Mouse (Mus musculus) midbrain, embryonic 14.5 days (tissue): Measurements from ENCODE around the gene Galnt18. TPM values are rescaled to one million over a fixed set of nuclear protein-coding genes. Genes with fewer than 3 reads are reported as not detected.

Experiments used
- ATAC-seq: fragments of 200-750 bp; cut with Nextera tagmentation; 2 replicates; pipeline ENCODE4 v1.8.0; 2017; ENCODE audit warnings: moderate number of reproducible peaks, moderate library complexity; ENCODE audit not compliant: low FRiP score, low TSS enrichment
- DNase-seq: peaks from one replicate; pipeline ENCODE4 v3.0.0-alpha.2; 2015
- H3K27ac ChIP-seq: fragments of 300-500 bp; sonication (generic); replicated peaks from 2 replicates; pipeline ENCODE4 v1.5.1; 2014; ENCODE audit warnings: mild to moderate bottlenecking, low read depth, low read length, moderate library complexity
- H3K27me3 ChIP-seq: fragments of 300-500 bp; sonication (generic); 2 replicates; pipeline ENCODE4 v1.6.1; 2014; ENCODE audit warnings: low read length, control low read depth, mixed read lengths; ENCODE audit not compliant: control insufficient read depth, insufficient read depth
- H3K36me3 ChIP-seq: fragments of 300-500 bp; sonication (generic); 2 replicates; pipeline ENCODE4 v1.6.1; 2014; ENCODE audit warnings: low read length, control low read depth; ENCODE audit not compliant: control insufficient read depth, insufficient read depth
- H3K4me1 ChIP-seq: fragments of 300-500 bp; sonication (generic); 2 replicates; pipeline ENCODE4 v1.6.1; 2014; ENCODE audit warnings: mild to moderate bottlenecking, antibody characterized with exemption, low read length, control low read depth; ENCODE audit not compliant: control insufficient read depth, insufficient read depth
- H3K4me2 ChIP-seq: fragments of 300-500 bp; sonication (generic); 2 replicates; pipeline ENCODE4 v1.6.1; 2014; ENCODE audit warnings: mild to moderate bottlenecking, low read length, moderate library complexity
- H3K4me3 ChIP-seq: fragments of 300-500 bp; sonication (generic); replicated peaks from 2 replicates; pipeline ENCODE4 v1.5.1; 2014; ENCODE audit warnings: low read depth, low read length
- H3K9ac ChIP-seq: fragments of 300-500 bp; sonication (generic); replicated peaks from 2 replicates; pipeline ENCODE4 v1.6.1; 2014; ENCODE audit warnings: mild to moderate bottlenecking, low read length, moderate library complexity
- H3K9me3 ChIP-seq: fragments of 300-500 bp; sonication (generic); 2 replicates; pipeline ENCODE4 v1.6.1; 2016; ENCODE audit warnings: low read length, control low read depth, mixed read lengths; ENCODE audit not compliant: control insufficient read depth
- WGBS: fragments of 180-500 bp; shearing (Covaris S2); extraction: QIAGEN DNeasy Blood & Tissue Kit; methylation state at CpG from one replicate; pipeline ENCODE4 v1.1.7; 2014; 5-methylcytosine and 5-hydroxymethylcytosine counted together
- polyA plus RNA-seq: library from polyadenylated mRNA; unstranded; fragments of >200 nt; fragmentation: Nextera tagmentation; extraction: Ambion mirVana; gene quantifications from 2 replicates; pipeline ENCODE4 v1.2.1, GENCODE M21; 2014

The Galnt18 gene
- polyA plus RNA-seq, 1 experiment from 2014 or later: 11.9 TPM

- H3K4me3 ChIP-seq: peak overlapping the region; percentile 51
- WGBS: 15% methylated on average over 27 of the region's 27 CpGs
- H3K9me3 ChIP-seq: no peaks in the 10 kb centered on the region
- DNase-seq (peak; percentile 59), ATAC-seq (peak; percentile 21; the same call in 1 of the 2 replicates)
- H3K27ac ChIP-seq: no peak overlapping the region
- 0 out of 2 replicates have a peak, but pooled peaks cover 11% of the 10 kb centered on the region for H3K4me1 ChIP-seq
- H3K4me2 ChIP-seq: peak overlapping the region; percentile 98
- H3K27me3 ChIP-seq: no peaks in the 10 kb centered on the region
- no peaks in the 10 kb centered on the region for H3K36me3 ChIP-seq
- peak overlapping the region; percentile 49 for H3K9ac ChIP-seq
Observed at GRCm38 (mm10) chr7:111778789-111779503, 831 bp downstream of the Galnt18 start.

- no peaks in the 10 kb centered on the region for H3K27me3 ChIP-seq
- H3K4me3 ChIP-seq: peak overlapping the region; percentile 51
- peak overlapping the region; percentile 98 for H3K4me2 ChIP-seq
- H3K9me3 ChIP-seq: no peaks in the 10 kb centered on the region
- 0 out of 2 replicates have a peak, but pooled peaks cover 11% of the 10 kb centered on the region for H3K4me1 ChIP-seq
- H3K9ac ChIP-seq: 0 out of 2 replicates have a peak overlapping the region, but pooled peaks have one; percentile 21
- H3K27ac ChIP-seq: no peak overlapping the region
- H3K36me3 ChIP-seq: no peaks in the 10 kb centered on the region
- ATAC-seq (no peak), DNase-seq (no peak)
- 82% methylated on average over 7 of the region's 7 CpGs for WGBS
Observed at GRCm38 (mm10) chr7:111778212-111778611, 1.6 kb downstream of the Galnt18 start.

- 85% methylated on average over 2 of the region's 2 CpGs for WGBS
- peak overlapping the region; percentile 98 for H3K4me2 ChIP-seq
- no peak overlapping the region for H3K4me3 ChIP-seq
Observed at GRCm38 (mm10) chr7:111777186-111777585, 2.6 kb downstream of the Galnt18 start.

GRCm38 (mm10) chr7:111776160-111776559 is 3.6 kb downstream of the Galnt18 start:
- Histone ChIP-seq H3K4me3 (no peak overlapping the region), H3K4me1 (0 out of 2 replicates have a peak, but pooled peaks cover 11% of the 10 kb centered on the region), H3K4me2 (peak overlapping the region; percentile 19; the same call in 1 of the 2 replicates), H3K9me3 (no peaks in the 10 kb centered on the region), H3K9ac (no peak overlapping the region), H3K36me3 (no peaks in the 10 kb centered on the region), H3K27me3 (no peaks in the 10 kb centered on the region), H3K27ac (no peak overlapping the region)
- 72% methylated on average over 7 of the region's 7 CpGs for WGBS
- no peak for ATAC-seq
- DNase-seq: no peak

More at GRCm38 (mm10) chr7:111777186-111777585, 2.6 kb downstream of the Galnt18 start:
- ATAC-seq: no peak
- H3K36me3 ChIP-seq: no peaks in the 10 kb centered on the region
- no peak overlapping the region for H3K27ac ChIP-seq
- H3K4me1 ChIP-seq: 0 out of 2 replicates have a peak, but pooled peaks cover 11% of the 10 kb centered on the region
- no peak for DNase-seq
- no peak overlapping the region for H3K9ac ChIP-seq
- no peaks in the 10 kb centered on the region for H3K9me3 ChIP-seq
- H3K27me3 ChIP-seq: no peaks in the 10 kb centered on the region

- 83% methylated on average over 2 of the region's 2 CpGs for WGBS
Observed at GRCm38 (mm10) chr7:111772398-111772797, 7.4 kb downstream of the Galnt18 start.

GRCm38 (mm10) chr7:111771251-111771801 is 8.5 kb downstream of the Galnt18 start:
- no peak for ATAC-seq
- 68% methylated on average over 8 of the region's 8 CpGs for WGBS
- Histone ChIP-seq H3K27ac (no peak overlapping the region), H3K9me3 (no peaks in the 10 kb centered on the region), H3K36me3 (no peaks in the 10 kb centered on the region), H3K4me2 (no peak overlapping the region), H3K9ac (no peak overlapping the region), H3K4me1 (no peaks in the 10 kb centered on the region), H3K4me3 (no peak overlapping the region), H3K27me3 (no peaks in the 10 kb centered on the region)
- no peak for DNase-seq

More at GRCm38 (mm10) chr7:111772398-111772797, 7.4 kb downstream of the Galnt18 start:
- Histone ChIP-seq H3K36me3 (no peaks in the 10 kb centered on the region), H3K4me1 (no peaks in the 10 kb centered on the region), H3K27ac (no peak overlapping the region), H3K9me3 (no peaks in the 10 kb centered on the region), H3K27me3 (no peaks in the 10 kb centered on the region), H3K9ac (no peak overlapping the region), H3K4me3 (no peak overlapping the region), H3K4me2 (no peak overlapping the region)
- no peak for ATAC-seq
- no peak for DNase-seq

- Histone ChIP-seq H3K27me3 (no peaks in the 10 kb centered on the region), H3K36me3 (no peaks in the 10 kb centered on the region), H3K27ac (no peak overlapping the region), H3K9me3 (no peaks in the 10 kb centered on the region), H3K4me1 (no peaks in the 10 kb centered on the region), H3K4me3 (no peak overlapping the region), H3K4me2 (no peak overlapping the region), H3K9ac (no peak overlapping the region)
- DNase-seq (no peak), ATAC-seq (no peak)
- 88% methylated on average over 3 of the region's 3 CpGs for WGBS
Observed at GRCm38 (mm10) chr7:111770585-111770984, 9.2 kb downstream of the Galnt18 start.

GRCm38 (mm10) chr7:111766145-111766767 is 13.5 kb downstream of the Galnt18 start:
- H3K36me3 ChIP-seq: no peaks in the 10 kb centered on the region
- no peak for DNase-seq
- H3K4me2 ChIP-seq: no peak overlapping the region
- H3K27ac ChIP-seq: no peak overlapping the region
- peaks cover 6% of the 10 kb centered on the region; the same call in 1 of the 2 replicates for H3K4me1 ChIP-seq
- no peak overlapping the region for H3K9ac ChIP-seq
- no peak overlapping the region for H3K4me3 ChIP-seq
- H3K27me3 ChIP-seq: no peaks in the 10 kb centered on the region
- no peaks in the 10 kb centered on the region for H3K9me3 ChIP-seq
- ATAC-seq: no peak
- WGBS: 77% methylated on average over 9 of the region's 9 CpGs
